Mouse (Mus musculus): Measurements from ENCODE around the gene Slc46a2.

Slc46a2 gene

DNA sequence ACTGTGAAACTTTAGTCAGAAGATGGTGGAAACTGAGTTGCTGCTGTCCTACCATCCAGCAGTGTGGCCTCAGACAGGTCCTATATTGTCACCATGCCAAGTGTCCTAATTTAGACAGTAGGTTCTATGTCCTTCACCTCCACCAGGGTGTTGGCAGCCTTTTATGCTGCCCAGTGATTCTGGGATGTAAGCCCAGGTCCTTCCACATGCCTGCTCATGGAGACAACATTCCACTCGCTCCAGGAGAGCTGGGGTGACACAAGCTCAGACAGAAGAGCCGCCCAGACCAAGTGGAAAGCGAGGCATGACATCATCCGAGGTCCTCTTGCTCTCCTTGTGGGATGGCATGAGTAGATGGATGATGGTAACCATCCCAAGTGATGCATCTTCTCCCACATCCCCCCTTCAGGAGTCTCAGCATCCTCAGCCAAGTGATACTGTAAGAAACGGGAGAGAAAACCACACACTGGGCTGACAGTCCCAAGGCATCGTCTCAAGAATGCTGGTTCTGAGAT lies 24.7 kb downstream of the Slc46a2 start:
- DNase-seq: peak; percentile 92

DNA sequence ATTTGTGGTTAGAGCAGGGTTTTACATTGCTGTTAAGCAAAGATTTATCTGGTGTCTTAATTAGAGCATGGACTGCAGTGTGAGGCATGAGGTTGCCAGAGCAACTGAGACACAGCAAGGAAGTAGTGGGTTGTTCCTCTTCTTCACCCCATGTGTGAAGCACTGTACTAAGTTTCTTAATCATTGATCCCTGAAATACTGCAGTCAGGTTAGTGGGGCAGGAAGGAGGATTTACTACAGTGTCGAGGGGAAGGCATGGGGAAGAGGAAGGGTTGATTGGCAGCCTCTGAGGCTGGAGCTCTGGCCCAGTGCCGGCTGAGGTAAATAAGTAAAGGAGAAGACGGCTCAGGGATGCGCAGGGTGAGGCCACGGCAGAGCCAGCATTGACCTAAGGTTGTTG lies 26.8 kb downstream of the Slc46a2 start:
- DNase-seq: no peak

DNA sequence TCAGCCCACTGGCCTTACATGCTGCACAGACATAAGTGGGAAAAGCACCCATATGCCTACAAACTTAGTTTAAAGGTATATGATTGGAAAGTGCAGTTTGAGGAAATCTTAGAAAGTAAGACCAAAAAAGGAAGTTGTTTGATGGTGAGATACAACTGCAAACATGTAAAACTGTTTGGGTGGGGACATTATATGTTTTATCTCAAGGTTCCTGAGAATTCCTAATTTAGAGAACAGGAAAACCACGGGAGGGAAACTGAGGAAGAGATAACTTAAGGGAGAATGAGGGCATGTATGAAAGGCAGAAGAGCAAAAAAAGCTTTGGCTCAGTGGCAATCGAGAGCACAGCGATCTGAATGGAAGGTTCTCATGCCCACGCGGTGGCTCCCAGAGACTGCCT lies 27.8 kb downstream of the Slc46a2 start:
- DNase-seq: no peak

DNA sequence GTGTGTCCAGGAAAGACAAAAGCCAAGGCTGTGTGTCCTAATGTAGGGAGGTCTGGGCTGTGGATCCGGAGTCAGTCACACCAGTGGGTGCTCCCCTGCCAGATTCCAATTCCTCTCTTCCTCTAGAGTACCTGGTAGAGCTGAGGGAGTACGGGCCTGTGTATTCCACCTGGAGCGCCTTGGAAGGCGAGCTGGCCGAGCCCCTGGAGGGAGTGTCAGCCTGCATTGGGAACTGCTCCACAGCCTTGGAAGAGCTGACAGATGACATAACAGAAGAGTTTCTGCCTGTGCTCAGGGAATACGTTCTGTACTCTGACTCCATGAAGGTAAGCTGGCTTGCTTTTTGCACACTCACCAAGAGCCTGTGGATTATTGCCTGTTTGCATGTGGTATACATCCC lies 28.6 kb downstream of the Slc46a2 start:
- no peak for DNase-seq

DNA sequence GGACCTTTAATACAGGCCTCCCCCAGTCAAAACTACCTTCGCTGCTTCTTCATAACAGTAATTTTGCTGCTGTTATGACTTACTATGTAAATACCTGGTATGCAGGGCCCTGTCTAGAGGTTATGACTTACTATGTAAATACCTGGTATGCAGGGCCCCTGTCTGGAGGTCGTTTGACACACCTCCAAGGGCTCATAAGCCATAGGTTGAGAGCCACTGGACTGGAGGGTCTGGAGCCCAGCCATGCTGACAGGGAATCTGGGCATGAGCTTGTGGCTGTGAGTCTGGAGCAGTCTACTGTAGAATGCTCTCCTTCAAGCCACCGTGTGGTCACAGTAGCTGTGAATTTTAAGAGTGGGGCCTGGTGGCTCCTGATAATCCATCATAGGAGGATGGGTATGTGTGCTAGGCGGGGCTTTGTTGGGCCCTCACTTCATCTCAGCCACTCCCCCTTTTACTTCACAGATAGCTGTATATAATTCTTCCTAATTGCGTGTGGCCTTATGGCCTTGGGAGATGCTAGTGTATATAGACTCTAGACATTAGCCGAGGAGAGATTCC lies 30.6 kb downstream of the Slc46a2 start:
- no peak for DNase-seq

DNA sequence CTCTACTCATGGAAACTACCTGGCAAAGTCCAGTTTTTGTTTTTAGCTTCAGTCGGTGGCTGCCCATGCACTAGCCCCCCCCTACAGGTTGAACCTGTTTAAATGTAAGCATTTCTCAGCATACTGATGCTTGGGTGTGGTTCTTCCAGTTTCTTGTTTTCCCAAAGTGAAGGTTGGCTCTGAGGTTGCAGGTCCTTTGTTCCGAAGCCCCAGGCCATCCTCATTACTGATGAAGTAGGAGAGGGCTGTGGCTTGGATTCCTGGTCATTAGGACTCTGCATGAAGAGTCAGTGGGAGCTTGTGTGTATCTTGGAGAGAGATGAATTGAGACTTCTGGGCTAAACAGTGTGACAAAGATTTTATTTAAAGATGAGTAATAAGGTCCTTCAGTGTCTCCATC lies 33.6 kb downstream of the Slc46a2 start:
- DNase-seq: no peak

DNA sequence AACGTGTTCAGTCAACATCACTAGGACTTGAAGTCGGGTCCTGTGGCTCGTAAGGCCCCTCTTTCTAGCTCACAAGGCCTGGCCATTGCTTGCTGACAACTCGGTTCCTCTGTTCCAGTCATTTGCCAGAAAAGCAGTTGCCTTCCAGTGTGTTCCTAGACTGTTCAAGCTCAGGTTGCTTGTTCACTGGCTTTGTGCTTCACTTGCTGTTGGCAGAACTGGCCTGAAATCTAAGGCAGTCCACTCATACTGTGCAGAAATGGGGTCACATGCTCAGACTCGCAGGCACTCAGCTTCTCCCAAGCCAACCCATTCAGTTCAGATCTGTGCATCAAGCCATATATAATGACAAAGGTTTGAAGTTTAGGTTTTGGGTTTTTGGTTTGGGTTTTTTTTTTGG lies 34.1 kb downstream of the Slc46a2 start:
- DNase-seq: peak; percentile 62

DNA sequence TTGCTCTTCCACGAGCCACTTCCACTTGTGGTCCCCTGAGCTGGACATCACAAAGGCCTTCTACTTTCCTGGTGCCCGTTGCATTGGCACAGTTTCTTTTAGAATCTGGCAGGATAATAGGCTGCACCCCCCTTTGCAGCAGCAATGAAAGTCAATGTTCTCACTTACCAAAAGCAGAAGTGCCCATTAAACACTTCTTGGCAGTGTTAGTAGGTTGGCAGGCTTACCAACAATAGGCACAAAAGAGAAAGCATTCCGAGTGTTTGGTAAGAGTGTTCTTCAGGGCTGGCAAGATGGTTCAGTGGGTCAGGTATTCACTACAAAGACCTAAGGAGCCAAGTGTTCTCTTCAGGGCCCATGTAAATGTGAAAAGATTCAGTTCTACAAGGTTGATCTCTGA lies 35.4 kb downstream of the Slc46a2 start:
- DNase-seq: no peak

DNA sequence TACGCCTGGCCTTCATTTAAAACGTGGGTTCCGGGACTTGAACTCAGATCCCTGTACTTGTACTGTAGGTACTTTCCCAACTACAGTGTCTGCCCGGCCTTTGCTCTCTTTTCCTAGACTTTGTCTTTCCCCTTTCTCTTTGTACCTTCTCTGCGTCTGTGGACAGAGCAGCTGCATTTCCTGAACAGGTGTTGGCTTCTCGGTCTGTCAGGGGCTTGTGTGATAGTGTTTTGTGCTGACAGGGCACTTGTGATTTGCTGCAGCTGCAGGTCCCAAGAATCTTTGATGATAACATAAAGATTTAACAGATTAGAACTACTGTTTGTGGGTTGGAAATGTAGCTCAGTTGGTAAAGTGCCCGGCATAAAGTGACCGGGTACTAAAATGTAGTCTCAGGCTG lies 36.3 kb downstream of the Slc46a2 start:
- DNase-seq: no peak

DNA sequence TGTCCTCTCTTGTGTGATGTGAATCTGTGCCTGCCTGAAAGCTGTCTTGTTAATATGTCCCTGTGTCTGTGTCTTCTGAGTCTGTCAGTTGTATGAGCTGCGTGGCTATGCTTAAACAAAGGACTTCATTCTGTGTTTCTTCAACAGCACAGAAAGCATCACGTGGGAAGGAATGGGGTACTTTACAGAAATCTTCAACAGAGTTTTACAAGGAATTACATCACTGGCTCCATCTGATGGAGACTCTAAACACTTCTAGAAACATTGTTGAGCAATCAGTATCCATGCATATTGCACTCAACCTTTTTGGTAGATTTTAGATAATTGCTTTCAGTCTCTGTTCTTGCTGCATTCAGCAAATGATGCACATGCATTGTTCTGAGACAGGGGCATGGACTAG lies 37.8 kb downstream of the Slc46a2 start:
- no peak for DNase-seq

DNA sequence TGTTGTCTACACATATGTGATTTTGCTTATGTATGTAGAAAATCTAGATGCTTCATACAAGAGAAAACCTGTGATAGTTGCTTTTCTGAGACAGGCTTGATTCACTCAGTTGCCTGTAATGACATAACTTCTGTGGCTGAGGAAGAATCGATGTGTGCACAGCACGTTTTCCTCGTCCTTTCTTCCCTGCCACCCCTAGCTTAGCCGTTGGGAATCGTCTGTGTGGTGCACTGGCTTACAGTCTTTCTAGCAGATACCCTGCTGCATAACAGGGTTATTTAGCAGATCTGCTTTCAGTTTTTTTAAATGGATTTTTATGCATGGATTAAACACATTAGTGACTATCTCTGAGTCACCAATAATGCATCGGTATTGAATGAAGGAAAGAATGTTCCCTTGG lies 38.3 kb downstream of the Slc46a2 start:
- DNase-seq: no peak

DNA sequence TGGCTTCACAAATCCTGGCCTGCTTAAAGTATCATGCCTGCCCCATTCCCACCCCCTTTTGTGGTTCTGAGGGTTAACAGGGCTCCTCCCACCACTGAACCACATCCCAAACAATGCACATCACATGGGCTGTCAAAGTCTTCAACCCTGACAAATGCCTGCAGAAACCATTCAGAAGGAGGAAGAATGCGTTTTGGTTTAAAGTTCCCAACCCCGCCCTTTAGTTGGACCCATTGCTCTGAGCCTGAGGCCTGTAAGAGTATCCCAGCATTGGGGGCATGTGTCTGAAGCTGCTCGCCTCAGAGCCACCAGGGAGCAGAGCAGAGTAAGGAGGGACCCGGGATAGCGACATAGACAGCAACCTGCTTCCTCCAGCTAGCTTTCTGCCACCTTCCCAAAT lies 41.0 kb downstream of the Slc46a2 start:
- DNase-seq: no peak

DNA sequence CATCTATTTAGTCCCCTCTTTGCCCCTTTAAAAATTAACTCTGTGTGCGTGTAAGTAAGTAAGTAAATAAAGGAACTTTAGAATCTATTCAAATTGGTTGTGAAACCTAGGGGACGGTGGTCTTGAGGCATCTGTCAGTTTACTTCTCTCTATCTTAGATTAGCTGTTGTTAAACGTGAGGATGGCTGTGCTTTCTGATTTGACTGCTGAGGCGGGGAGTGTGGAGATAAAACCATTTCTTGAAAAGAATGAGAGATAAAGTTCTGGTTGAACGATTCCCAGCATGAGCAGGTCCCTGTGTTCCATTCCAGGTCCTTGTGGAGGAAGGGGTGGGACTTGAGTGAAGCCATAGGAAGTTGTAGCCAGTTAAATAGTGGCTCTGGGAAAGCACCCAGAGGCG lies 41.6 kb downstream of the Slc46a2 start:
- DNase-seq: no peak

DNA sequence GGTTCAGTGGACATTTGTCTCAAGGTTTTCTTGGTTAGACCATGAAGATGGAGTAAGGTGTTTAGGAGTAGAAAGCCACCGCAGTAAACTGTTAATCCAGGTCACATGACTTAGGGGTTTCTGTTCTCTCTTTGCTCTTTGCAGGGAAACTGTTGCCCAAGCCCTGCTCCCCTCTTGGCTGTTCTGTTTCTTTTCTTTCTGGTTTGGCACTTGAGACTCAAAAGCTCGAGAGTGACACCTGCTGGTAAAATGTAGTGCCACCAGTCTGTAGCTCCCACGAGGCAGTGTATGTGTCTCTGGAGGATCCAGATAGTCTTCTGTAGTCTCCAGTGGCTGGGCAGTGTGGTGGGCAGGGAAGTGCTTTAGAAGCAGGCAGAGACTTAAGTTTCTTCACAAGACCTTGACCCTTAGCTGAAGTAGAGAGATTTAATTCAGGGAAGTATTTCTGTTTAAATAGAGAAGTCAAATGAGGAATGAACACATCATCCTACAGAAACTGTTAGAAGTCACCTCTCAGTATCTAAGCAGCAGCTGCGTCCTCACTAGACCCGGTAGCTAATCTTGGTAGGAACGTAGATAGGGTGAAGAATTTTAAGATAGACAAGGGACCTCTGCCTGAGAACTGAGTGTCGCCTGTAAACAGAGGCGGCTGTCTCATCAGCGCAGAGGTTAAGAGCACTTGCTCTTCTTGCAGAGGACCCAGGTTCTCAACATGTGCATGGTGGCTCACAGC lies 43.8 kb downstream of the Slc46a2 start:
- peak; percentile 81 for DNase-seq

DNA sequence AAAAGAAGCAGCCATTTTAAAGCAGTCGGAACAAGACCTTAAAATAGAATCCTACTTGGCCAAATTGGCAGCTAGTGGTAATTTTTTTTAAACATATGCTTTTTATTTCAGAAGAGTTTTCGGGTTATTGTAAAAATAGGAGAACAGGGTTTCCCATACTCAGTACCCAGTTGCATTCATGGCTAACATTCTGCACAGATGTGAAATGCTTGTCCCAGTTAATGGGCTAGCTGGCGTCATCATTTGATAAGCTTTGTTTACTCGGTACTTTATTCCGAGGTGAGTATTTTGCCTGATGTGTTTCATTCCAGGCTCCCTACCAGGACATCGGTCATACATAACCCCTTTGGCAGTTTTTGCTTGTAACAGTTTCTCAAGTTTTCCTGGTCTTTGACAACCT lies 44.4 kb downstream of the Slc46a2 start:
- no peak for DNase-seq

DNA sequence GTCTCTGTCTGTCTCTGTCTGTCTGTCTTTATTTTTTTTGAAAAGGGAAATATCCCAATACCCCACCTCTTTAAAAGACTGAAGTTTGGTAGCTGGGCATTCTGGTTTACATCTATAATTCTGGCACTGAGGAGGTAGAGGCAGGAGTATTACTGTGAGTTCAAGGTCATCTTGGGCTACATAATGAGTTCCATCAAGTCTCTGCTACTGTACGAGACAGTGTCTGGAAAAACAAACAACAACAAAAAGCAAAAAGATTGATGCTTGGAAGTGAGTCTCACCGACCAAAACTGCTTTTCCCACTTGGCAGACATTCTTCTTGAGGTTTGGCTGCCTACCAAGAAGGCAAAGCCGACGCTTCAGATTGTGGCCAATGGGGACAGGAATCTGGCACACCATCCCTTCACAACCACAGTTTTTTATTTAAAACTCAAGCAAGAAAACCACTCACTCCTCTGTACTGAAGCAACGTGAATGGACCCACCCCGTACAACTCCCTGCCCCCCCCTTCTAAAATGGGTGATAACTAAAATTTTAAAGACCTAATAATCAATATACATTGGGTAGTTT lies 45.3 kb downstream of the Slc46a2 start:
- DNase-seq: peak; percentile 75

DNA sequence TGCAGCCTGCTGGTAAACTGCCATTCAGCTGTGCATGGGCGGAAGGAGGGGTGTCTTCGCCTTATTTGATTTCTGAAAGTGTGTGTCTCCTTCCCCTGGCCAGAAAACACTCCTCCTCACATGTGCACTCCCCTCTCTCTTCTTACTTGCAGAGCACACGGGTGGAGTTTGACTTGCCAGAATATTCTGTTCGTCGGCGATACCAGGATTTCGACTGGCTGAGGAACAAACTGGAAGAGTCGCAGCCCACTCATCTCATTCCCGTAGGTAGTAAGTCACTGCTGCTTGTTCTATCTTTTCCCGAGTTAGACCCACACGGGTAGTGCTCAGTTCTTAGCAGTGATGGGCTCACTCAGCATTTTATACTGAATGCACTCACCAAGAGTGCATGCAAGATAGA lies 46.8 kb downstream of the Slc46a2 start:
- DNase-seq: no peak

DNA sequence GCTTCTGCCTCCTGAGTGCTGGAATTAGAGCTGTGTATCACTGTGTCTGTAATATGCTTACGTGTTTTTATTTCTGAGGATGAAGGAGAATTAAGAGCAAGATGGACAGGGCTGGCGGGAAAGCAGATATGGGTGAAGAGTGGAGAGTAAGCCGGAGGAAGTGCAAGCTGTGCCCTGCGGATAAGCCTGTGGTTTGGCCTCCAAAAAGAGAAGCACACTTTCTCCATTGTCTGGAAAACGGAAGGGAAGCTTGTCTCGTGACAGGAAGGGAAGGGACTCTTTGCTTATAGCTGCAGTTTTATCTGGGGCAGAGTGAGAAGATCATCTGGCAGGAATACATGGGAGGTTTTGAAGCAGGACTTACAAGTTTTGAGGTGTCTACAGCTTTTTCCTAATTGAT lies 51.0 kb downstream of the Slc46a2 start:
- DNase-seq: no peak

DNA sequence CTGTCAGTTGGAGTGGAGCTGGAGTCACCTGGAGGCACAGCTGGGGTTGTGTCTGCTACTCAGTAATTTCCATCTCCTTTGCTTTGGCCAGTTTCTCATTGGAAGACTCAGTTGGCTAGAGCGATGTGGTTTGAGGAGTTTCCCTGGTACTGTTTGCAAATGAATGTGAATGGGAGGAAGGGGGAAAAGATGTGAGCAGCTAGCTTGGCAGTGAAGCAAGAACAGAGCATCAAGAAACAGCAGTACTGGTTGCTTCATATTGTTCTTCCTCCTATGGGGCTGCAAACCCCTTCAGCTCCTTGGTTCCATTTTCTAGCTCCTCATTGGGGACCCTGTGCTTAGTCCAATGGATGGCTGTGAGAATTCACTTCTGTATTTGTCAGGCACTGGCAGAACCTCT lies 52.5 kb downstream of the Slc46a2 start:
- no peak for DNase-seq

DNA sequence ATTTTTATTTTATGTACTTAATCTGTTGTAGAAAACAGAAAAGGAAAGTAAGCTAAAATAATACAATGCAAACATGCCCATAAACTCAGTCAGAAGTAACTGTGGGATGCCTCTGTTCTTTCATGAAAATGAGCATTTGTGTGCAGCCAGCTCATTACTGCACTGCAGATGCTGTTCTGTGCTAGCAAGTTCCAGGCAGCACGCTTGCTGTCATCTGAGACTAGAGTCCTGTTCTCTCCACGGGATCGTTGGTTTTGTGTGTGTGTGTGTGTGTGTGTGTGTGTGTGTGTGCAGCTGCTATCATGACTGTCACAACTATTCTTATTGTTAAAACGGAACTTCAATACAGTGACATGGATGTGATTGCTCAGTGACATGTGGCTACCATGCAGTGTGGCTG lies 53.0 kb downstream of the Slc46a2 start:
- no peak for DNase-seq

DNA sequence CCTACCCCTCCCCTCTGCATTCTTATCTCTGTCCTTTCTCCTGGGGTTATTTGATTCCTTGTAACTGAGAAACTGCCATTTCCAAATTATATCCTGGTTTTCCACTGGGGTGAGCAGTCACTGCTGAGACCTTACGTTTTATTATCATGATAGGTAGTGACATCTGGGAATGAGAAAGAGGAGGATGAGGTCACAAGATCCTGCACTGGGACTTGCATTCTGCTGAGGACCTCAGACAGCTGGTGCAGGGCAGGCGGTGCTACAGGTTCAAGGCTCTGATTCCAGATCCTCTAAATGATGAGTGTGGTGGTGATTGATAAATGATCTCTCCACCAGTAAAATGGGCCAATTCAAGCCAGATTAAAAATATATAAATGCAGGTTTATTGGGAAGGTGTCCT lies 54.4 kb downstream of the Slc46a2 start:
- no peak for DNase-seq

DNA sequence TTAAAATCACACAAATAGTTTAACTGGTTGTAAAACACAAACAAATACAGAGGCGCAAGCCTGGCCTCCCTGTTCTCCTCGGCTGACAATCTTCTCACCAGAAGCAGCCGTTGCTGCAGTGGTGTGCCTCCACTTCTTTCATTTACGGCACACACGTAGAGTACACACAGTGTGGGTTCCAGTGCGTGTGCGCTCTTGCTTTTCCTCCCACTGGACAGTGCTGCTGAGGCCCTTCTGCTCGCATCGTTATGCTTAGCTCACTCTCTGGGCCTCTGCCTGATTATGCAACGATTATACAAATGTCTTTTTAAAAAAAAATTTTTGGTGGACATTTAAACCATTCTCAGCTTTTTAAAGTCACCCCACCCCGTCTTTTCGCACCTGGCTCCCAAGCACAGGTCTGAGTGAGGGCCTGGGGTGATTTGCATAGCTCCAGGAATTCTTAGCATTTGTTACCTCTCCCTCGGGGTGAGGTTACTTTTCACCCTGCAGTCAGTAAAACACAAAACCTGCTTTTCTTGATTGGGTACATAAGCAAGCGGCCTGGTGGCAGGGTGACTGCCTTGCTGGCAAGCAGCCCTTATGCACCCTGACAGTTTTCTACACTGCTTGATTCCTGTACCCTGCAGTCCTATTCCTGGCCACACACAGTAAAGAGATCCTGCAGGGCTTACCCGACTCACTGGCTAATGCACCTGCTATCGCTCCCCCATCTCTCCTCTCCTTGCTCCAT lies 55.0 kb downstream of the Slc46a2 start:
- DNase-seq: peak; percentile 88
